Mouse (Mus musculus) cerebellum, adult 8-10 months (tissue): Measurements from ENCODE around the gene Fam241b.

ENCODE experiments used
- DNase-seq: peaks from one replicate; pipeline ENCODE4 v3.0.0; 2022

Fam241b gene

DNA sequence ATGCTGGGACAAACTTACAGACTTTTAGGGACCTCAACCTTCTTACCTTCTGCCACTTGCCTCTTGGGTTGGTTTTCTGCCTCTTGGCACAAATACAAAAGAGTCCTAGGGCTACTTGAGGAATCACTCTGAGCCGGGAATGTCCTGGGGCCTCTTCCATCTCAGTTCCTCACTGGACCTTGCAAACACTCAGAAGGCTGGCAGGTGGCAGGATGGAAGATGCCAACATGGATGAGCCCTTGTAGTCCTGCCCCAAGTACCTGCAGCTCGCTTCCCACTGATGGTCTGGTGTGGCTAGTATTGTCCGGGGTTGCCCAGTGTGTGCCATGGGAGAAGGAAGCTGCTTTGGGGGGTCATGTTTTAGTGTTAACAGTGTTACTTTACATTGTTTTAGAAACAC, 73.8 kb downstream of the Fam241b start:
- DNase-seq = peak; percentile 27

DNA sequence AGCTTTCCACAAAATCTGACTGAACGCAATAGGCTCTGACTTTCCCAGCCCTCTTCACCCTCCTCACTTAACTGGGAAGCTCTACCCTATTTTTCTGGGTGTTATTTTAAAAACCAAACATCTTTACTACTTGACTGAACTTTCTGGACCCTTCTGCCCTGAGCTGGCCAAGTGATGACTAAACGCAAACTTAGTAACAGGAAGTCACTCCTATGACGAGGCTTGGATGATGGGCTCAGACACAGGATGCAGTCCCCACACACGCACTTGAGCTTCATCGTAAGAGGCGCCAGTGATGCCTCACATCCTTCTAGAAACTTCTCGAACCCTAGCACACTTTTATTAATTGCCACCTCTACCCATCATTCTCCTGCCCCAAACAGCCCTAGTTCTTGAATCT, 74.3 kb downstream of the Fam241b start:
- DNase-seq = no peak

DNA sequence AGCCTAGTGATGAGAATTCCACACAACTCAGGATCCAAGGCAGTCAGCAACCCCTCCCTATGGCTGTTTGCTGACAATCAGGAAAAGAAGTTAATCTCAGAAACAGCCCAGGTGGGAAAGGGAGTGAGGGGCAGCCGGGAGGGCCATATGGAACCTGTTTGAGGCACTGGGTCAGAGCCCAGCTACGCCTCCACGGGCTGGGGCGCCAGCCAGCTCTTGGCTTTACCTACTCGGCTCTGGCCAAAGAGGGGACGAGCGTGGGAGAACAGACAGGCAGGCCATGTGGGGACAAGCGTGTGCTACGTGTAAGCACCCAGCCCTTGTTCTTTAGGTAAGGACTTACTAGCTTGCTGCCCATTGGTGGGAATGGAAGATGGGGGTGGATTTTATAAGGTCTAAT, 75.2 kb downstream of the Fam241b start:
- DNase-seq = peak; percentile 82

DNA sequence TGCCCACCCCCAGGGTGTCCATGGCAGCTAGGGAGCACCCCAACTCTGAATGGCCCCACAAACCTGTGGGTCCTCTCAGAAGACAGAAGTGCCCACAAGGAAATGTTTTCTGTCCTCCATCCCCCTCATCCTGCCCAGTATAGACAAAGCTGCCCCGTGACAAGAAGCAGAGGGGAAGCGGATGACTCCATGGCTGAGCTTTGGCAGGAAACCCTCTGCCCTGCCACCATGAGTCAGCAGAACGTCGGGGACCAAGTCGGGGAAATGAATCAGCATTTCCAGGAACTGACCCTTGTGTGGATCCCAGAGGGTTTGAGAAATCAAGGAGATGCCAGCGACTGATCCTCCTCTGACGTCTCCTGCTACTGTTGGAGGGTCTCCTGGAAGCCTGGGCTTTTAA, 77.5 kb downstream of the Fam241b start:
- DNase-seq = no peak

DNA sequence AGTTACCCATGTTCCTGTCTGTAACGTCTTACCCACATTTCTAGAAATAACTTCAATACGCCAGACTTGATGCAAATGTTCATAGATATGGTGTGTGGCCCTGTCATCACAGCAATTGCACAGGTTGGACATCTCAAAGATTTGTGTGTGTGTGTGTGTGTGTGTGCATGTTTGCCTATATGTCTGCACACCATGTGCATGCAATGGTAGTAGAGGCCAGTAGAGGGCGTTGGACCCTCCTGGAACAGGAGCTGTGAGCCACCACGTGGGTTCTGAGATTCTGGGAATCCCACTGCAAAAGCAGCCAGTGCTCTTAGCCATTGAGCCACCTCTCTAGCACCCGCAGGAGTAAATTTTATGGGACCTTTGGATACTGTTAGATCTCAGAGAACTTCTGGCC, 80.9 kb downstream of the Fam241b start:
- DNase-seq = no peak

DNA sequence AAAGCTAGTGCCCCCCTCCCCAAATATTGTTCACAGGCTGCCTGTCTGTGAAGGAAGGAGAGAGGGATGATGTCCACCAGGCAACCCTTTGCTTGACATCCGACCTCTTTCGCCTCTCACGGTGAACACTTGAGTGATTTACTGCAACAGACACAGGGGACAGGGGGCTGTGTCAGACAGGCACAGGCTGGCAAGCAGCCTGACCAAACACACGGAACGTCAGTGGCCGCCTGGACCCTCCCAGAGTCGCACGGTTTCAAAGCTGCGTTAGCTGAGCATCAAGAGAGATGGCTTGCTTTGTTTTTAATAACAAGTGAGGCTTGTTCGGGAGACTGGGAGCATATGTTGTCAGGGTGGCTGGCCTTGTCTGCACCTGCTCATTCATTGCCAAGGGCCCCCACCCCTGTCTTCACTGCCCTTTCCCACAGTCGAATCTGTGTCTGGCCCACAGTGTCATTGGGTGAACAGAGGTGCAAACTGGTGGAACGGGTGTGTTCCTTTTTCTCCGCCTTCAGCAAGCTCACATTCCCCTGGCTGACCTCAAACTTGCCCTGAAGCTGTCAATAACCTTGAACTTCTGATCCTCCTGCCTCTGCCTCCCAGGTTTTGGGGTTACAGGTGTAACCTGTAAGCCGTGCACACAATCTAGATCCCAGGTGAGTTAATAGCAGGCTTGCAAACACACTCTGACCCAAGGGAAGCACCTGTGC, 82.6 kb downstream of the Fam241b start:
- DNase-seq = no peak

DNA sequence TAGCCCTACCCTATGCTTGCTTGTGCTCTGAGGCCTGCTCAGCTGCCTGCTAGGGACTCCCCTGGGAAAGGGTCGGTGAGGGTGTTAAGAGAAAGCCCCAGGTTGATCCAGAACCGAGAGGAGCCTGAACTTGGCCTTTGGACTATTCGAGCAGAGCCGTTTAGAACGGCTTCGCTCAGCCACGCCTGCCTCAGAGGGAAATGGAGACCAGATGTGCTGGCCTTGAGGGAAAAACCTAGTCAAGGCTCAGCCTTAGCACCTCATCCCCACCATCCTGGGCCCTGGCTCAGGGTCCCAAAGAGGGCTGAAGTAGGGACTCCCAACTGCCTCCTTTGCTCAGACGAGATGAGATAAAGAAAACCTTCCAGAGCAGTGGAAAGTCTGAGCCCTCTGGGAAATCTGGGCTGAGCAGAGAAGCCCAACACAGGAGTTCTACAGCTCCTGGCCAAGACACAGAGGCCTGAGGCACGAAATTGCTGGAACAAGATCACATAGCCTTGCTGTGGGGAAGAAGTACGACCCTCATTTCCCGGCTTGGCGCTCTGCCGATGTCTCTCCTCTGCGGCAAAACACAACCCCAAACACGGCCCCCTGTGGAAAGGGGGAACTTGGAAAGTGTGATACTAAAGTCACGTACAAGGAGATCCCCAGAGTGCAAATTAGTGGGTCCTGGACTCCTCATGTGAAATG, 83.4 kb downstream of the Fam241b start:
- no peak for DNase-seq

DNA sequence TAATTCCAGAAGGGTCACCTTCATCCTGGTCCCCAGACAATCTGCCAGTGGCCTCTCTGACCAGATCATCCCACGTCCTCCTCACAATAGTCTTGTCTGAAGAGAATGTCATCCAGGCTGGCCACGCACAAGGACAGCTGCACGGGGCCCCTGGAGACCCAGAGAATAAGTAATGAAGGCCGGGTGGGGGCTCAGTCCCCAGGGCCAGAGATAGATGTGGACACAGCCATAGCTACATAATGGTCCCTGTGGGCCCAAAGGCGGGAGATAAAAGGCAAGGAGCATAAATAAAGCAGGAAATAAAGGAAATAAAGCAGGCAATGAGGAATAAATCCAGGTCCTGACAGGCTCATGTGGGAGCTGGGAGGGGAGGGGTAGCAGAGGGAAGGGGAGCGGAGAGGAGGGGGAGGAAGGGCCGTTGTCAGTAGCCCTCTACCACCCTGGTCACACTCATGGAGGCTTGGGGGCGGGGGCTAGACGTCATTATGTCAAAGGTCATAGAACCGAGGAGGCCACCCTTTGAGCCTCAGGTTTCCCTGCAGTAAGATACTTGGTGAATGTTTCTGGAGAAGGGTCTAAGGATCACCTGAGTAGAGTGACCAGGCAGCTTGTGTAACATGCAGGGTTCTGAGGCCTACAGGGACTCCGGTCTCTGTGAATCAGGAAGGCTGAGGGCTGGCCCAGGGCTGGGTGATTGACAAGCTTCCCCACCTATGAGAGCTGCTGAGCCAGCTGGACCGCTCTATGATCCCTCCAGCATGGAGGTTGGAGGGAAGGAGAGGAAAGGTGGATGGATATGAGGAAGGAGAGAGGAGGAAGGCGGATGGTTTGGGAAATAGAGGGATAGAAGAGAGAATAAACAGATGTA, 85.0 kb downstream of the Fam241b start:
- DNase-seq = no peak
